Mouse (Mus musculus): ENCODE measurements at regions not wholly inside any gene's neighbourhood (a gene's known extent, or its start where the extent isn't known, plus 50 kb on each side); places are given as distances from the start of the nearest gene placed in this dataset.

DNA sequence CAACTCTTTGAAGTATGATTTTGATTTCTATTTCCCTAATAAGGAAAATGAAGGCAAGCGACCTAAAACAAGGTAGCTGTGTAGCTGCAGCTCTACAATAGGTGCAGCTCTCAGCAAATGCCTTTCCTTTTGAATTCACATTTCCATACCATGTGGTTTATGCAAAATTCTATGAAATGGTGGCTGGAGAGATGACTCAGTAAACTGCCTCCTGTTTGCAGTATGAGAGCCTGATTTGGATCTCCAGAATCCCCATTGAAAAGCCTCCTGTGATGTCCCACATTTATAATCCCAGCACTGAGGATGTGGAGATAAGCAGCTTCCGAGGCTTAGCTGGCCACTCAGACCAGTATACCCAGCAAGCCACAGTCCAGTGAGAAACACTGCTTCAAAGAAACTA lies 59.6 kb downstream of the Npy1r start:
- no peak for ATAC-seq (ENCODE audit: insufficient read depth, low FRiP score, low read depth)
- H3K27ac ChIP-seq = no peak overlapping the region
- no peaks in the 10 kb centered on the region for H3K4me1 ChIP-seq
- H3K9me3 ChIP-seq = no peaks in the 10 kb centered on the region
- H3K36me3 ChIP-seq = no peaks in the 10 kb centered on the region
- H3K9ac ChIP-seq = no peak overlapping the region
- no peak overlapping the region for H3K4me2 ChIP-seq
- H3K27me3 ChIP-seq (replicated peaks) = no peaks in the 10 kb centered on the region
- no peak overlapping the region for H3K4me3 ChIP-seq (replicated peaks)
- WGBS = 85% methylated on average over 2 of the region's 2 CpGs

DNA sequence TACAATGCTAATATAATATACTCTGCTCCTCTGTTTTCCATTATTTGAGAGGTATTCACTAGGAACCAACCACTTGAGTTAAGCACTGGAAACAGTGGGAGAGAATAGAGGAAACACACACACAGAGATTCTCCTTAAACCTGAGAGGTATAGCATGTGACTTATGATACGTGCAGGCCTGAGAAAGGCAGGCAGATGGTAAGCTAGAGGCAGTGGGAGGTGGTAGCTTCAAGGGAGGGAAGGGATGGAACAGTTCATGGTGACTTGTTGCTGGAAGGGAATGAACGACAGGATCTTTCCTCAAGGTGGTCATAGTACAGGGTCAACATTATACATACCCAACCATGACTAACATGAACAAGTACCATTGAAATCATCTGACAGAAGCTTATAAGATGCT lies 60.8 kb downstream of the Npy1r start:
- H3K4me1 ChIP-seq = no peaks in the 10 kb centered on the region
- H3K9ac ChIP-seq = no peak overlapping the region
- no peak overlapping the region for H3K4me2 ChIP-seq
- H3K4me3 ChIP-seq (replicated peaks) = no peak overlapping the region
- no peaks in the 10 kb centered on the region for H3K9me3 ChIP-seq
- H3K27me3 ChIP-seq (replicated peaks) = no peaks in the 10 kb centered on the region
- no peaks in the 10 kb centered on the region for H3K36me3 ChIP-seq
- H3K27ac ChIP-seq = no peak overlapping the region
- 87% methylated on average over 2 of the region's 2 CpGs for WGBS
- no peak for ATAC-seq (ENCODE audit: insufficient read depth, low FRiP score, low read depth)

DNA sequence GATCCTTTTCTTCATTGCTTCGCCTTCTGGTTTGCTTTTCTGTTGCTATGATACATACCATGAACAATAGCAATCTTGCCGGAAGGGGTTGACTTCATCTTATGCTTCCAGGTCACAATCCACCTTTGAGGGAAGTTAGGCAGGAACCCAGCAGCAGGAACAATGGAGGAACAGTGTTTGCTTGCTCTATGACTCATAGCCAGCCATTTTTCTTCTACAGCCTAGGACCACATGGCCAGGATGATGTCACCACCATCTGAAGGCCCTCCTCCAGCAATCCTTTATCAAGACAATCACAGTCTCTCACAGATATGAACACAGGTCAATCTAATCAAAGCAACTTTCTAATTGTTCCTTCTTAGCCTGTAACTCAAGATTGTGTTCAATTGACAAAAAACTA lies 61.5 kb downstream of the Npy1r start:
- H3K4me3 ChIP-seq (replicated peaks) = no peak overlapping the region
- no peak overlapping the region for H3K9ac ChIP-seq
- no peak overlapping the region for H3K4me2 ChIP-seq
- H3K4me1 ChIP-seq = no peaks in the 10 kb centered on the region
- no peaks in the 10 kb centered on the region for H3K9me3 ChIP-seq
- H3K27me3 ChIP-seq (replicated peaks) = no peaks in the 10 kb centered on the region
- 81% methylated on average over 2 of the region's 2 CpGs for WGBS
- H3K27ac ChIP-seq = no peak overlapping the region
- no peaks in the 10 kb centered on the region for H3K36me3 ChIP-seq
- ATAC-seq (ENCODE audit: insufficient read depth, low FRiP score, low read depth) = no peak

DNA sequence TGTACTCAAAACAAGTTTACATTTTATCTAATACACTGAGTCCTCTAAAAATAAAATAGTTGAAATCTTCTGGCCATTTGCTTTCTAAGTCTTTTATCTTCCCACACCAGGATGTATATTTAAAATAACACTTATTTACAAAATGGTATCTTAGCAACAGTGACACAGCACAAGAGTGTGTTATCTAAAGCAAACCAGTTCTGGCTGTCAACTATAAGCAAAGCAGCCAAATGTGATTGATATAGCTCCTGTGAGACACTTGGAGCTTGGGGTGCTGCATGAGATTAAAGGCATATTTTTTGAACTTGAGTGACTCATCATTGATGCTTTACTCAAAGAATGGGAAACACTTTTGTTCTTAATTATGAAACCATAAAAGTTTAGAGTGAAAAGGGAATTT lies 62.7 kb downstream of the Npy1r start:
- Histone ChIP-seq H3K27ac (no peak overlapping the region), H3K9ac (no peak overlapping the region), H3K4me2 (no peak overlapping the region), H3K4me1 (no peaks in the 10 kb centered on the region), H3K9me3 (no peaks in the 10 kb centered on the region), H3K4me3 (replicated peaks) (no peak overlapping the region), H3K36me3 (no peaks in the 10 kb centered on the region), H3K27me3 (replicated peaks) (no peaks in the 10 kb centered on the region)
- ATAC-seq (ENCODE audit: insufficient read depth, low FRiP score, low read depth) = no peak

DNA sequence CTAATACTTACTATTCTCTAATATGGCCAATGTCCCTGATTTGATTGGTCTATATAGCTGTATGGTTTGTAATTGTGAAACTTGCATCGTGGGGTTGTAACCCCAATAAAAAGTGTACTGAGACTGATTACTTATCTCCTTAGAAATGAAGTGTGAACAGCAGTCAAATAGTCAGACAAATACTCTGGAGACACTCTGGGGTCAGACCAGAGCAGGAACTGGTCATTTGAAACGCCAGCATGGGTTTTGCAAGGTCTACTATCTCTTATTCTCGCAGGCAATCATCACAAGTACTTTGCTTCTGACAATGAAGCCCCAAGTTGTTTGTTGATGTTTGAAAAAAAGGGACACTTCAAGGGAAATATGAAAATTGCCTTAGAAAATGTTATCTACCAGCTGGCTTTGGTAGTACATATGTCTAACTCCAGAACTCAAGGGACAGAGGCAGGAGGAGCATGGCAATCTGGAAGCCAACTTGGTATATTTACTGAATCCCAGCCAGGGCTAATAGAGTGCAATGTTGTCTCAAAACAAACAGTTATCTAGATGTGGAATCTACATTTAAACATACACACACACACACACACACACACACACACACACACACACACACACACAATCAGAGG lies 64.1 kb downstream of the Npy1r start:
- no peak overlapping the region for H3K27ac ChIP-seq
- no peak overlapping the region for H3K9ac ChIP-seq
- H3K36me3 ChIP-seq = no peaks in the 10 kb centered on the region
- no peak overlapping the region for H3K4me3 ChIP-seq (replicated peaks)
- 58% methylated on average over 3 of the region's 3 CpGs for WGBS
- H3K4me1 ChIP-seq = no peaks in the 10 kb centered on the region
- no peaks in the 10 kb centered on the region for H3K9me3 ChIP-seq
- no peak overlapping the region for H3K4me2 ChIP-seq
- ATAC-seq (ENCODE audit: insufficient read depth, low FRiP score, low read depth) = no peak
- H3K27me3 ChIP-seq (replicated peaks) = no peaks in the 10 kb centered on the region

DNA sequence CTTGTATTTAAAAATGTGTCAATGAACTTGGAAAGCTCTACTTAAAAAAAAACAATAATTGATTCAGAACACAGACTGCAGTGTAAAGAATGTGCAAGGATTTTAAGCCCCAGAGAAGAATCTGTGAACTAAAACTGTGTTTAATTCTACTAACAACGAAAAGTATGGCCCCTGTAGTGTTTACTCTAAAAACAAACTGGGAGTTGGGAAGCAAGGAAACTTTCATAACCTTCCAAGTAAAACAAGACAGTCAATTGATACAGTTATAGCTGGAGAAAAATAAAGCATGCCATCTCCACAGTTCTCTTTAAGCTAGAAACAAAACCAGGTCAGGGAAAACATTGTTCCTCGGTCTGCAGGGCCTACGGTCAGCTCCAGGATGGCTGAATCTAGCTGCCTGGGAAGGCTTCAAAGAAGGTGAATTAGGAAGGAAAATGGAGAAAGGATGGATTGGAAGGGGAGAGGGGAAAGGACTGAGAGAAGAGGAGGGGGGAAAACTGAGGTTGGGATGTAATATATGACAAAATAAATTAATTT lies 68.1 kb downstream of the Npy1r start:
- Histone ChIP-seq H3K4me1 (no peaks in the 10 kb centered on the region), H3K9me3 (no peaks in the 10 kb centered on the region), H3K27me3 (replicated peaks) (no peaks in the 10 kb centered on the region), H3K4me2 (no peak overlapping the region), H3K27ac (no peak overlapping the region), H3K9ac (no peak overlapping the region), H3K36me3 (no peaks in the 10 kb centered on the region), H3K4me3 (replicated peaks) (no peak overlapping the region)
- 56% methylated on average over 3 of the region's 3 CpGs for WGBS
- no peak for ATAC-seq (ENCODE audit: insufficient read depth, low FRiP score, low read depth)

DNA sequence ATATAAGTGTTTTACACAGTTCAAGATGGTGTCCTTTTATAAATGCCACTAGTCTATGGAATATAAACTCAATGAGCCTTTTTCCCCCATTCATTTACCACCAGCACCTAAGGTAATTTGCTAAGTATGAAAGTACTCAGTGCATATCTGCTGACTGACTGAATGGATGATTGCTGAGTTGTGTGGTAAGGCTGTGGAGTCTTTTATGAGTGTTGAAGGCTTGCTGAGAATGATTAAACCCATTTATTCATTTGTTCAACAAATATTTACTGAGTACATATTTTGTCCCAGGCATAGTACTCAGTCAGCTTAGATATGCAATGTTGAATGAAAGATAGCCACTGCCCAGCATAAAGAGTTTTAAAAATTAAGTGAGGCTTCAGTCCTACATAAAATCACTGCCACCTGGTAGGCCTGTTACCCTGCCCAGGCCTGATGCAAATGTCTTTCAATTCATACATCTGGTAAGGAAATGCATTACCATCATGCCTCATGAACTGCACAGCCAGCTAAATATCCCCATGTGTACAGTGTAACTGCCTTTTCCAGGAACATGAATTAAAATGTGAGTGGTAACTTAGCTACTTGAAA lies 71.5 kb downstream of the Npy1r start:
- H3K27ac ChIP-seq = no peak overlapping the region
- no peaks in the 10 kb centered on the region for H3K36me3 ChIP-seq
- peak; percentile 77 for ATAC-seq (ENCODE audit: insufficient read depth, low FRiP score, low read depth)
- no peaks in the 10 kb centered on the region for H3K9me3 ChIP-seq
- H3K27me3 ChIP-seq (replicated peaks) = no peaks in the 10 kb centered on the region
- H3K4me3 ChIP-seq (replicated peaks) = no peak overlapping the region
- no peak overlapping the region for H3K4me2 ChIP-seq
- no peak overlapping the region for H3K9ac ChIP-seq
- H3K4me1 ChIP-seq = no peaks in the 10 kb centered on the region

DNA sequence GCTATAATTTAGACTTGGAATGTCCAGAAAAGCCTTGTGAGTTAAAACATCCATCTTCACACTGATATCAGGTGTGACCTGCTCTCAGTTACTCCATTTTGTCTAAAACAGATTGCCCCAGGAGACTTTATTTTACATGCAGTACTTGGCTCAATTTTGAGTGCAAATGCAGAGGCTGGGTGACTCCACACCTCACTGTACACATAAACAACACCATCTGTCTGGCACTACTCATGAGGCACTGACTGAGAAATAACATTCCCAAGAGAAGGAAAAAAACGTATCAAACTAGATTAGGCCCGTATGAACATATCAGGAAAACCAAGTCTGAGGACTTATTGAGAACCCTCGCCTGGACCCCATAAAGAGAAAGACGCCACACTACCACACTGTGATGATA lies 74.1 kb downstream of the Npy1r start:
- H3K4me1 ChIP-seq = no peaks in the 10 kb centered on the region
- H3K4me3 ChIP-seq (replicated peaks) = no peak overlapping the region
- no peak overlapping the region for H3K27ac ChIP-seq
- no peak overlapping the region for H3K4me2 ChIP-seq
- no peaks in the 10 kb centered on the region for H3K9me3 ChIP-seq
- ATAC-seq (ENCODE audit: insufficient read depth, low FRiP score, low read depth) = no peak
- no peaks in the 10 kb centered on the region for H3K27me3 ChIP-seq (replicated peaks)
- 76% methylated on average over 4 of the region's 4 CpGs for WGBS
- no peaks in the 10 kb centered on the region for H3K36me3 ChIP-seq
- H3K9ac ChIP-seq = no peak overlapping the region

DNA sequence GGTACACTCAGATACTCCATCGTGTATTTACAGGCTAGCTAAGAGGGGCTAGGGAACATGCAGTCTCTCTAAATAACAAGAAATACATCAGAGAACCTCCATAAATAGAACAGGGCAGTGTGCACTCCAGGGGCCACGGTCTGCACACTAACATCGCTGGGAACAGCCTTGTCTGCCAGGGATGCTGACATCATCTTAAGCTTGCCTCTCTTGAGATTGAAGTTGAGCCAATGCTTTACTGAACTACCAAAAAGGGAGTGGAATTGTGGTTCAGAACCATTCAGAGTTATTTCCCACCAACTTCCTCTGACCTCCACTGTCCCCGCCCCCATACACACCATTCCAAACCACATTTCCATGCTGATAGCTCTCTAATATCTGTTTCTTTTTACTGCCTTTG lies 75.7 kb downstream of the Npy1r start:
- H3K4me2 ChIP-seq = no peak overlapping the region
- H3K4me1 ChIP-seq = no peaks in the 10 kb centered on the region
- no peaks in the 10 kb centered on the region for H3K27me3 ChIP-seq (replicated peaks)
- WGBS = 74% methylated on average over 4 of the region's 4 CpGs
- ATAC-seq (ENCODE audit: insufficient read depth, low FRiP score, low read depth) = no peak
- H3K9me3 ChIP-seq = no peaks in the 10 kb centered on the region
- no peaks in the 10 kb centered on the region for H3K36me3 ChIP-seq
- no peak overlapping the region for H3K9ac ChIP-seq
- no peak overlapping the region for H3K4me3 ChIP-seq (replicated peaks)
- no peak overlapping the region for H3K27ac ChIP-seq

DNA sequence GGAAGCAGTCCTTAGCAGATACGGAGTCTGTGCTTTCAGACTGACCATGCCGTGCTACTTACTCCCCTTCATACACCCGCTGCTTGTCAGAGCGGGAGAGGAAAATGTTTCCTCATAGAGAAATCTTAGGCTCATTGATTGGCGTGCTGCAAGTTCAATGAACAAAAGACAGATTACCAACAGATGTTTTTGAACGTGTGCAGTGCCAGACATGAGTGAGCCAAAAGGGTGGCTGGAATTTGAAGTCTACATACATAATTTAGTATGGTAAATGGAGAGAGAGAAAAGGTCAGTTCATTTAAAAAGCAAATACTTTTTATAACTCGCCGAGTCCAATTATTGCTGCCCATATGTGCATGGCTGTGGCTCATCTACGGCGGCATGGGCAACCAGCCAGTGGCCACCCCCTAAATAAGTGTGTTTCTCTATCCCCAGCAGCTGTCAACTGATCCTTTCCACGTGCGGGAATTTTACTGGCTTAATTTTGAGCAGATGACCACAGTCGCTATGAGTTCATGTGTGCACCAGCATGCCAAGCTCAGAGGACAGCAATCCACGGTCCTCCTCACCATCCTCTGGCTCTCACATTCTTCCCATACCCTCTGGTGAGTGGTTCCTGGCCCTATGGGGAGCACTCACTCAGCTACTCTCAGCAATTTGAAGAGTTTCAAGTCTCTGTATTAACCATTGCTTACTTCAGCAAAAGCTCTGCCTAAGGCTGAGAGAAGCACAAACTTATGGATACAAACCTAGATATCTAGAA lies 80.3 kb downstream of the Npy1r start:
- no peaks in the 10 kb centered on the region for H3K36me3 ChIP-seq
- no peak overlapping the region for H3K27ac ChIP-seq
- no peaks in the 10 kb centered on the region for H3K27me3 ChIP-seq (replicated peaks)
- no peak overlapping the region for H3K4me2 ChIP-seq
- no peaks in the 10 kb centered on the region for H3K9me3 ChIP-seq
- no peaks in the 10 kb centered on the region for H3K4me1 ChIP-seq
- ATAC-seq (ENCODE audit: insufficient read depth, low FRiP score, low read depth) = no peak
- H3K4me3 ChIP-seq (replicated peaks) = no peak overlapping the region
- 52% methylated on average over 14 of the region's 14 CpGs for WGBS
- H3K9ac ChIP-seq = no peak overlapping the region

DNA sequence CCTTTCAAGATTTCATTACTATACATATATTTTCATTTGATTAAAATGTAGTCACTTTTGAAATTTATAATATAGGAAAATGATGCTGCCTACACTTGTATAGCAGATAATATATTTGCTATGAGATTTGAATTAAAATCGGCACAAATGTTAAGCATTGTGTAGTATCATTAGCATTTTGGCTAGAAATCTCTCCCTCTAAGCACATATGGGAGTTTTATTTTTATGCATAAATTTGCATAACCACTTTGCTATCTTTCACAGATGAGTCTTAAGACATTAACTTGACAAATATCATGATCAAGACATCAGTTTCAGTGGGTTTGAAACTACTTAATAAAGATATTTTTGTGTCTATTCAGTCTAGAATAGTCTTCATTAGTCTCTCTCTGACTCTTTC lies 80.4 kb upstream of the Naf1 start:
- WGBS = 89% methylated on average over 1 of the region's 1 CpGs
- Histone ChIP-seq H3K4me3 (replicated peaks) (no peak overlapping the region), H3K27me3 (replicated peaks) (no peaks in the 10 kb centered on the region), H3K4me1 (no peaks in the 10 kb centered on the region), H3K9me3 (no peaks in the 10 kb centered on the region), H3K9ac (no peak overlapping the region), H3K27ac (no peak overlapping the region), H3K36me3 (no peaks in the 10 kb centered on the region), H3K4me2 (no peak overlapping the region)
- no peak for ATAC-seq (ENCODE audit: insufficient read depth, low FRiP score, low read depth)

DNA sequence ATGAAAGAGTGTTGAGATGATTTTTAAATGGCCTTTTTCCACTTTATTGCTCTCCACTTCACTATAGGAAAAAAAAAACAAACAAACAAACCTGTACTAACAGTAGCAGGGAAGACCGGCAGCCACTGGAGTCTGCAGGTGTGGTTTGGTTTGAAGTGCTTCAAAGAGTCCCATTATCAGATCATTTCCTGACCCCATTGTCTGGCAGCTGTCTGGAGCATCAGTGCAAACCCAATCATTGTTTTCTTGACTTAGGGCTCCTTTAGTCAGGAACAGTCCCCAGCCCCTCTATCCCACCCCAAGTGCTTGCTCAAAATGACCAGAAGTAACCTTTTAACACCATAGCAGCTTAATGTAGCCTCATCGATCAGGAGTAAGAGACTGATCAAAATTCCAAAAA lies 77.4 kb upstream of the Naf1 start:
- WGBS = 61% methylated on average over 2 of the region's 2 CpGs
- Histone ChIP-seq H3K36me3 (no peaks in the 10 kb centered on the region), H3K9me3 (no peaks in the 10 kb centered on the region), H3K4me1 (no peaks in the 10 kb centered on the region), H3K4me3 (replicated peaks) (no peak overlapping the region), H3K27ac (no peak overlapping the region), H3K27me3 (replicated peaks) (no peaks in the 10 kb centered on the region), H3K9ac (no peak overlapping the region), H3K4me2 (no peak overlapping the region)
- no peak for ATAC-seq (ENCODE audit: insufficient read depth, low FRiP score, low read depth)
